Mouse (Mus musculus) megakaryocyte, embryonic 14.5 days (primary cell): ENCODE data around the gene Rps27l. TPM values are rescaled to one million over a fixed set of nuclear protein-coding genes. Genes with fewer than 3 reads are reported as not detected.
"Not testable (repeated sequence)": the region's sequence is repeated elsewhere in the genome, so short reads cannot be mapped to it uniquely, and the experiment has no call there.

ENCODE experiments used
- H3K27me3 ChIP-seq: replicated peaks from 2 replicates; pipeline ENCODE3; 2012; ENCODE audit warnings: inconsistent platforms
- H3K36me3 ChIP-seq: replicated peaks from 2 replicates; pipeline ENCODE3; 2012; ENCODE audit warnings: low read length, inconsistent platforms, mixed read lengths
- H3K4me1 ChIP-seq: 2 replicates; pipeline ENCODE4 v1.6.1; 2012; ENCODE audit warnings: inconsistent platforms
- H3K4me3 ChIP-seq: replicated peaks from 2 replicates; pipeline ENCODE3; 2012; ENCODE audit warnings: moderate library complexity, mild to moderate bottlenecking, inconsistent platforms
- H3K9me3 ChIP-seq: 2 replicates; pipeline ENCODE4 v1.6.1; 2012; ENCODE audit warnings: inconsistent platforms
- FLI1 ChIP-seq: IDR thresholded peaks from 2 replicates; pipeline ENCODE4 v1.6.1; 2012; ENCODE audit warnings: low read length, inconsistent platforms, mixed read lengths
- GATA1 ChIP-seq: IDR thresholded peaks from 3 replicates; pipeline ENCODE4 v1.6.1; 2012; ENCODE audit warnings: mixed read lengths, low read length, inconsistent platforms, borderline replicate concordance
- polyA plus RNA-seq: library from polyadenylated mRNA; stranded (reverse); fragments of >175 nt; gene quantifications from 2 replicates; pipeline ENCODE4 v1.2.3, GENCODE M21; 2012; ENCODE audit warnings: low replicate concordance; ENCODE audit not compliant: insufficient read depth

Rps27l gene
- polyA plus RNA-seq, 1 experiment = 219 TPM

DNA sequence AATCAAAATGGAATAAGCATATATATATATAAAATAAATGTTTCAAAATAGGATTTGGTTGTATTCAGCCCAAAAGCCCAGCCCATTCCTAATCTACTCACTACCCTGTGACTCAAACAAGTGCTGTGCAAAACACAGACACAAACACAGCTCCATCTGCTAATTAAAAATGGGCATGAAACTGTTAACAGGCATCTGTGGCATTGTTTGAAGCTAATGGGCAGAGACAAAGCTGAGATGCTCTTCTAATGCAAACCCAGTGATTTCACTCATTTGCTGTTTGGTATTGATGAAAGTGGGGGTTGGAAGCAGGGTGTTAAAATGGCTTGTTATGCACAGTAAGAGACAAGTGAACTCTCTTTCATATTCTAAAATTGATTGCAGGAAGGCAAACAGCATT lies 33.6 kb upstream of the Rps27l start:
- TF ChIP-seq GATA1 (no peak), FLI1 (no peak)
- Histone ChIP-seq H3K9me3 (no peaks in the 10 kb centered on the region), H3K36me3 (peaks cover 74% of the 10 kb centered on the region), H3K27me3 (no peaks in the 10 kb centered on the region), H3K4me1 (peaks cover 95% of the 10 kb centered on the region), H3K4me3 (peak overlapping the region; percentile 11)

- H3K27me3 ChIP-seq = not testable (repeated sequence)
- peak overlapping the region; percentile 84 for H3K4me3 ChIP-seq
- H3K4me1 ChIP-seq = peaks cover 92% of the 10 kb centered on the region
These were observed 32.5 kb upstream of the Rps27l start for GRCm38 (mm10) chr9:66913254-66913934.

DNA sequence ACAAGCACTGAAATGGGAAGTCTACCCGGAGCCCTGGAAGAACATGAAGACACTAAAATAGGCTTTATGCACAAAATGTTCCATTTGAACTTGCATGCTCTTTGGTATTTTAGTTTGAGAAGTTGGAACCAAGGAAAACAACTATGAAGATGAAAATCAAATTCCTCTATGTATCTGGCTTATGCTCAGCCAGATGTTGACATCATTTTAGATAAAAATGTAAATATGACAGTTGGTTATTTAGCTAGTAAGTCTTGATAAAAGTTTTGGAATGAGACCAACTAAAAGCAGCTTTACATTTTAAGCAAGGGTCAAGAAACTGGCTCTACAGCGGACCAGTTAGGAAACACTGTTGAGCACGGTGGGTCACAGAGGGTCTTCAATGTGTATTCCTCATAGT lies 31.3 kb upstream of the Rps27l start:
- Histone ChIP-seq H3K36me3 (peaks cover 62% of the 10 kb centered on the region), H3K9me3 (no peaks in the 10 kb centered on the region), H3K27me3 (no peaks in the 10 kb centered on the region), H3K4me1 (peaks cover 84% of the 10 kb centered on the region), H3K4me3 (peak overlapping the region; percentile 84)
- TF ChIP-seq FLI1 = no peak
- no peak for TF ChIP-seq GATA1

More at GRCm38 (mm10) chr9:66913254-66913934, 32.5 kb upstream of the Rps27l start:
- H3K36me3 ChIP-seq = peaks cover 67% of the 10 kb centered on the region
- H3K9me3 ChIP-seq = not testable (repeated sequence)

DNA sequence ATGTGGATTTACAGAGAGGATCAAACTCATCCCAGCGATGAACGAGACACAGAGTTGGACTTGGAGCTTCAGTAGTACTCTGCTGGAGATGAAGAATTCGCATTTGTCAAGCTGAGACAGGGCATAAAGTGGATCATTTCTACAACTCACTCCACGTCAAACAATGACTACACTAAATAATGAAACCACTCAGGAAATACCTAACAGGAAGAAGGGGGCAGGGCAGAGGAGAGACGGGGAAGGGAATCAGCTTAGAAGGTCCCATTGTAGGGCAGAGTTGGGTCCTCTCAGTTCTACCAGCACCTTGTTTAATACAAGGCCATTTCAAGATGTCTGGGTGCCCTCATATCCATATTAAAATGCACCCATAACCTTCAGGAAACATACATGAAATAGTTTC lies 30.5 kb upstream of the Rps27l start:
- H3K36me3 ChIP-seq = peaks cover 54% of the 10 kb centered on the region
- peak overlapping the region; percentile 86 for H3K4me3 ChIP-seq
- no peaks in the 10 kb centered on the region for H3K9me3 ChIP-seq
- TF ChIP-seq GATA1 (no peak), FLI1 (peak; percentile 73; the same call in 1 of the 2 replicates)
- H3K4me1 ChIP-seq = peaks cover 79% of the 10 kb centered on the region
- no peaks in the 10 kb centered on the region for H3K27me3 ChIP-seq

- H3K4me1 ChIP-seq = peaks cover 78% of the 10 kb centered on the region
- H3K36me3 ChIP-seq = peaks cover 46% of the 10 kb centered on the region
- no peaks in the 10 kb centered on the region for H3K9me3 ChIP-seq
- H3K27me3 ChIP-seq = no peaks in the 10 kb centered on the region
- TF ChIP-seq GATA1 = no peak
- no peak for TF ChIP-seq FLI1
- peak overlapping the region; percentile 100 for H3K4me3 ChIP-seq
These were observed 29.8 kb upstream of the Rps27l start for GRCm38 (mm10) chr9:66915869-66916785.

DNA sequence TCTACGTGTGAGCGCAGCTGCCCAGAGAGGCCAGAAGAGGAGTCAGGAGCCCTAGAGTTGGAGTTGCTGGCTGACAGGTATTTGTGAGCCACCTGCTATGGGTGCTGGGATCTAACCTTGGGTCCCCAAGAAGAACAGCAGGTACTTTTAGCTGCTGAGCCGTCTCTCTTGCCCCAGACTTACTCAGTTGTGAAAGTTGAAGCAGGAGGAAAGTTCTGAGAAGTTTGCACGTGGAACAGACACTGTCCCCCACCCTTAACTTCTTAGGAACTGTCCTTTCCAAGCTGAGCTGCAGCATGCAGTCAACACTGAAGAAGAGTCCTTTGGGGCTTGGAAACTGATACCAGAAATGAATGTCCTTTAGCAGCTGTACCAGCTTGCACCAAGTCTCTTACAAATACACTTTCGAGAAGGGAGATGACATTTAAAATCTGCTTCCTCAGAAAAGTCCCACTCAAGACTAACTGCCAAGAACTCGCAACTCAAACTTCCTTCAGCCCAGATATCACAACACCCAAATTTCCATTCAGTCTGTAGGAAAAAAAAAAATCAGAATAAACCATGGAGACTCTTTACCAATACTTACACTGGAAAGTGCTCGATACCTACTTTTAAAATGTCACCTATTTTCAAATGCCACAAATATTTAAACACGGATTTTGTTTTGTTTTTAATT lies 28.5 kb upstream of the Rps27l start:
- TF ChIP-seq GATA1 (no peak), FLI1 (no peak)
- Histone ChIP-seq H3K36me3 (peaks cover 35% of the 10 kb centered on the region), H3K4me1 (peaks cover 66% of the 10 kb centered on the region), H3K4me3 (peak overlapping the region; percentile 100), H3K27me3 (no peaks in the 10 kb centered on the region), H3K9me3 (no peaks in the 10 kb centered on the region; the same call in 1 of the 2 replicates)

DNA sequence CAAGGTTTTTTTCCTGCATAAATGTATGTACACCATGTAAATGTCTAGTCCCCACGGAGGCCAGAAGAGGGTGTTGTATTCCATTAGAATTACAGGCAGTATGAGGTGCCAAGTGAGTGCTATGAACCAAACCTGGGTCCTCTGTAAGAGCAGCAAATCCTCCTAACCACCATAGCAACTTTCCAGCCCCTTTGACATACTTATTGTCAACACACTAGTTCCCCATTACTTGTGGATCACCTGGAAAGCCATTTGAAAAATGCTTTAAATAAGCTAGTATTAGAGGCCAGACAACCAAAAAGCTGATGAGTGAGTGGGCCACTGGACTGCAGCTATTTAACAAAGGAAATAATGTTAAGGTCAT lies 28.0 kb upstream of the Rps27l start:
- no peak for TF ChIP-seq FLI1
- TF ChIP-seq GATA1 = no peak
- peaks cover 29% of the 10 kb centered on the region for H3K36me3 ChIP-seq
- H3K4me1 ChIP-seq = peaks cover 61% of the 10 kb centered on the region
- H3K27me3 ChIP-seq = no peaks in the 10 kb centered on the region
- H3K9me3 ChIP-seq = no peaks in the 10 kb centered on the region; the same call in 1 of the 2 replicates
- H3K4me3 ChIP-seq = peak overlapping the region; percentile 100

DNA sequence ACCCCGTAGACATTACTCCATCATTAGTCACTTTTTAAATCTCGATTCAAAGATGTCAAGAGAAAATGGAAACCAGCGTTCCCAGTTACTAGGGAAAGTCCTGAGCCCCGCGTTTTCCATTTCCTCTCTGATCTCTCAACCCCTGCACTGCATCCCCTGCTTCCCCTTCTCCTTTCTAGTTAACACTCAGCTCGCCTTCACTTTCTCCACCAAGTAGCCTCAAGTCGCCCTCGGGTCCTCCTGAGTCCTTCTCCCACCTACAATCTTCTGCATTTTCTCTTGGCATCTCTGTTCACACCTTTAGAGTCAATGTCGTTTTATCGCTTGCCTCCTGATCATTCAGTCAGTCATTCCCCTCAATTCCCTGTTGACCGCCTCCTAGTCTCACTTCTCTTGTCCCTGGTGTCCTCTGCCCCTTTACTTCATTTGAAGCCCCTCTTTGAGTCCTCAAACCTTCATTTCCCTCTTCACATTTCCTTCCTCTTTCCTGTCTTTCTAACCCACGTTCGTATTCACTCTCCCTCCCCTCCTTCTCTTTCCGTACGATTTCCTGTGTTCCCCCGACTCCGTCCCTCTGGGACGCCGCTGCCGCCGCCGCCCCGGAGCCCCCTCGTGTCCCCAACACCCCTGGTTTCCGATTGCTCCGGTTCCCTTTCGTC lies 27.1 kb upstream of the Rps27l start:
- peaks cover 53% of the 10 kb centered on the region for H3K4me1 ChIP-seq
- peak overlapping the region; percentile 100 for H3K4me3 ChIP-seq
- no peak for TF ChIP-seq FLI1
- no peak for TF ChIP-seq GATA1
- H3K36me3 ChIP-seq = peaks cover 22% of the 10 kb centered on the region
- no peaks in the 10 kb centered on the region for H3K27me3 ChIP-seq
- no peaks in the 10 kb centered on the region; the same call in 1 of the 2 replicates for H3K9me3 ChIP-seq

DNA sequence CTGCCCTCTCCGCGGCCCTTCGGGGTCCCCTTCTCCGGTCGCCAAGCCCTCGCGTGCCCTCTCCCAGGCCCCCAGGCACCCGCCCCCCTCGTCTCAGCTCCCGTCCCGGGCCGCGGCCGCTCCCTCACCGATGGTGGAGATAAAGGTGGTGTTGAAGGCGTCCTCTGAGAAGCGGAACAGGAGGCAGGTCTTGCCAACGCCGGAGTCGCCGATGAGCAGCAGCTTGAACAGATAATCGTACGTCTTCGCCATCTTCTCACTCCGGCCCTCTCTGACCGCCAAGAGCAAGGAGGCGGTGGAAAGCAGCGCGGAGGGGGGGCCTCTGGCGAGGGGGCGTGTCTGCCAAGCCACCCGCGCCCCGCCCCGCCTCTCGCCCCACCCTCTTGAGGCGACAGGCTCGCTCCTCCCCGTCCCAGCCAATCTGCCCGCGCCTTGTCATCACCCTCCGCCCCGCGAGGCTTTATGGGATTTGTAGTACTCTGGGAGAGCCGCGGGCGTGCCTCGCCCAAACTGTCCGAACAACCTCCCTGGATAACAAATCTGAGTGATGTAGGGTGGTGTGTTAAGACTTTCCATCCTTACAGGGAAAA lies 26.4 kb upstream of the Rps27l start, which contains the start of gene Rab8b:
TSS of gene Rab8b (minus strand) at position 306 of the 590 bp plus-strand sequence.
- H3K4me1 ChIP-seq = peaks cover 49% of the 10 kb centered on the region
- peaks cover 16% of the 10 kb centered on the region for H3K36me3 ChIP-seq
- no peak for TF ChIP-seq FLI1
- no peak for TF ChIP-seq GATA1
- peak within 1 kb of the TSS; percentile 100 for H3K4me3 ChIP-seq
- no peaks in the 10 kb centered on the region; the same call in 1 of the 2 replicates for H3K9me3 ChIP-seq
- H3K27me3 ChIP-seq = no peaks in the 10 kb centered on the region
